Mouse (Mus musculus): ENCODE results near the gene Sox4.

Sox4 gene

GRCm38 (mm10) chr13:28947740-28948441, 5.6 kb downstream of the Sox4 start:
- DNase-seq (ENCODE audit: low spot score): peak; percentile 65

GRCm38 (mm10) chr13:28946565-28947135, 6.9 kb downstream of the Sox4 start:
- DNase-seq (ENCODE audit: low spot score): peak; percentile 42

GRCm38 (mm10) chr13:28945681-28946080, 7.8 kb downstream of the Sox4 start:
- DNase-seq (ENCODE audit: low spot score): no peak

- no peak for DNase-seq (ENCODE audit: low spot score)
Observed at GRCm38 (mm10) chr13:28942926-28943325, 10.6 kb downstream of the Sox4 start.

- DNase-seq (ENCODE audit: low spot score): no peak
Observed at GRCm38 (mm10) chr13:28941983-28942630, 11.4 kb downstream of the Sox4 start.

GRCm38 (mm10) chr13:28933375-28933774, 20.1 kb downstream of the Sox4 start:
- no peak for DNase-seq (ENCODE audit: low spot score)

- no peak for DNase-seq (ENCODE audit: low spot score)
Observed at GRCm38 (mm10) chr13:28931776-28932175, 21.7 kb downstream of the Sox4 start.

- no peak for DNase-seq (ENCODE audit: low spot score)
Observed at GRCm38 (mm10) chr13:28931266-28931665, 22.2 kb downstream of the Sox4 start.

- DNase-seq (ENCODE audit: low spot score): no peak
Observed at GRCm38 (mm10) chr13:28930364-28930763, 23.1 kb downstream of the Sox4 start.

GRCm38 (mm10) chr13:28929936-28930335, 23.6 kb downstream of the Sox4 start:
- no peak for DNase-seq (ENCODE audit: low spot score)

- no peak for DNase-seq (ENCODE audit: low spot score)
Observed at GRCm38 (mm10) chr13:28923136-28923535, 30.4 kb downstream of the Sox4 start.

GRCm38 (mm10) chr13:28917379-28918250, 35.9 kb downstream of the Sox4 start:
- DNase-seq (ENCODE audit: low spot score): no peak

GRCm38 (mm10) chr13:28913656-28914055, 39.9 kb downstream of the Sox4 start:
- DNase-seq (ENCODE audit: low spot score): no peak

GRCm38 (mm10) chr13:28906981-28907380, 46.5 kb downstream of the Sox4 start:
- DNase-seq (ENCODE audit: low spot score): no peak
